Mouse (Mus musculus): ENCODE measurements at regions not wholly inside any gene's neighbourhood (a gene's known extent, or its start where the extent isn't known, plus 50 kb on each side); places are given as distances from the start of the nearest gene placed in this dataset.
A peak's percentile ranks its signal among the peaks of the same experiment; 100 is the strongest.

GRCm38 (mm10) chr8:82702044-82702443, 71.9 kb downstream of the Zfp330 start:
- DNase-seq (ENCODE audit: low spot score): no peak
- Histone ChIP-seq H3K9me3 (ENCODE audit: control insufficient read depth, low read length) (no peaks in the 10 kb centered on the region), H3K9ac (no peak overlapping the region), H3K27ac (no peak overlapping the region), H3K36me3 (replicated peaks; ENCODE audit: control insufficient read depth, insufficient read depth) (no peaks in the 10 kb centered on the region), H3K27me3 (ENCODE audit: control insufficient read depth, insufficient read depth, low read length) (no peaks in the 10 kb centered on the region), H3K4me2 (replicated peaks) (no peak overlapping the region), H3K4me1 (replicated peaks; ENCODE audit: control insufficient read depth, insufficient read depth, low read length) (no peaks in the 10 kb centered on the region), H3K4me3 (replicated peaks; ENCODE audit: low read length) (no peak overlapping the region)
- 48% methylated on average over 1 of the region's 1 CpGs for WGBS
- no peak for ATAC-seq (ENCODE audit: low FRiP score)

- Histone ChIP-seq H3K27ac (no peak overlapping the region), H3K4me2 (replicated peaks) (no peak overlapping the region), H3K36me3 (replicated peaks; ENCODE audit: control insufficient read depth, insufficient read depth) (no peaks in the 10 kb centered on the region), H3K4me3 (replicated peaks; ENCODE audit: low read length) (no peak overlapping the region), H3K9ac (no peak overlapping the region), H3K4me1 (replicated peaks; ENCODE audit: control insufficient read depth, insufficient read depth, low read length) (no peaks in the 10 kb centered on the region), H3K9me3 (ENCODE audit: control insufficient read depth, low read length) (no peaks in the 10 kb centered on the region), H3K27me3 (ENCODE audit: control insufficient read depth, insufficient read depth, low read length) (no peaks in the 10 kb centered on the region)
- 75% methylated on average over 1 of the region's 1 CpGs for WGBS
- DNase-seq (ENCODE audit: low spot score) (no peak), ATAC-seq (ENCODE audit: low FRiP score) (no peak)
These were observed 73.5 kb downstream of the Zfp330 start for GRCm38 (mm10) chr8:82700471-82700870.

DNA sequence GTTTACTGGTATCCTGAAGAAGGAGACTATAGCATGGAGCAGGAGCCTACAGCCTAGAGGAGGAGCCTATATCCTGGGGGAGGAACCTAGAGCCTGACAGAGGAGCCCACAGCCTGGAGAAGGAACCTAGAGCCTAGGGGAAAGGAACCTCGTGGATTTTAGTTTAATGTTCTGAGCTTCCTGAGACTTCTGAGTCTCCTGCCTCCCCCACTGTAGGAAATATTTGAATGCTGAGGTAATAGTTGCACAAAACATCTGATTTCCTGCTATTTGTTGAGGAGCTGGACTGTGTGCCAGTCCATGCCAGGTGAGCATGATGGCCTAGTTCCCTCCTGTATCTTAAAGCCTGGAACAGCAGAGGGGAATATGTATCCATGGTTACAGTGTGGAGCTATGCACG, 74.7 kb downstream of the Zfp330 start:
- whole genome bisulfite sequencing: 69% methylated on average over 2 of the region's 2 CpGs
- H3K36me3 ChIP-seq (replicated peaks; ENCODE audit: control insufficient read depth, insufficient read depth): no peaks in the 10 kb centered on the region
- no peaks in the 10 kb centered on the region for H3K4me1 ChIP-seq (replicated peaks; ENCODE audit: control insufficient read depth, insufficient read depth, low read length)
- H3K27ac ChIP-seq: no peak overlapping the region
- ATAC-seq (ENCODE audit: low FRiP score): no peak
- no peak overlapping the region for H3K9ac ChIP-seq
- H3K9me3 ChIP-seq (ENCODE audit: control insufficient read depth, low read length): no peaks in the 10 kb centered on the region
- no peak overlapping the region for H3K4me2 ChIP-seq (replicated peaks)
- DNase-seq (ENCODE audit: low spot score): no peak
- H3K4me3 ChIP-seq (replicated peaks; ENCODE audit: low read length): no peak overlapping the region
- H3K27me3 ChIP-seq (ENCODE audit: control insufficient read depth, insufficient read depth, low read length): no peaks in the 10 kb centered on the region

GRCm38 (mm10) chr8:82698071-82698470, 75.9 kb downstream of the Zfp330 start:
- H3K4me3 ChIP-seq (replicated peaks; ENCODE audit: low read length): no peak overlapping the region
- no peaks in the 10 kb centered on the region for H3K4me1 ChIP-seq (replicated peaks; ENCODE audit: control insufficient read depth, insufficient read depth, low read length)
- H3K9ac ChIP-seq: no peak overlapping the region
- no peak overlapping the region for H3K4me2 ChIP-seq (replicated peaks)
- WGBS: 62% methylated on average over 2 of the region's 2 CpGs
- no peaks in the 10 kb centered on the region for H3K27me3 ChIP-seq (ENCODE audit: control insufficient read depth, insufficient read depth, low read length)
- ATAC-seq (ENCODE audit: low FRiP score): no peak
- no peaks in the 10 kb centered on the region for H3K9me3 ChIP-seq (ENCODE audit: control insufficient read depth, low read length)
- H3K27ac ChIP-seq: no peak overlapping the region
- no peaks in the 10 kb centered on the region for H3K36me3 ChIP-seq (replicated peaks; ENCODE audit: control insufficient read depth, insufficient read depth)
- DNase-seq (ENCODE audit: low spot score): no peak

GRCm38 (mm10) chr8:82693086-82693485, 80.9 kb downstream of the Zfp330 start:
- Histone ChIP-seq H3K27ac (no peak overlapping the region), H3K9me3 (ENCODE audit: control insufficient read depth, low read length) (no peaks in the 10 kb centered on the region), H3K4me1 (replicated peaks; ENCODE audit: control insufficient read depth, insufficient read depth, low read length) (no peaks in the 10 kb centered on the region), H3K4me3 (replicated peaks; ENCODE audit: low read length) (no peak overlapping the region), H3K9ac (no peak overlapping the region), H3K4me2 (replicated peaks) (no peak overlapping the region), H3K27me3 (ENCODE audit: control insufficient read depth, insufficient read depth, low read length) (no peaks in the 10 kb centered on the region), H3K36me3 (replicated peaks; ENCODE audit: control insufficient read depth, insufficient read depth) (no peaks in the 10 kb centered on the region)
- WGBS: 83% methylated on average over 3 of the region's 3 CpGs
- DNase-seq (ENCODE audit: low spot score): no peak
- ATAC-seq (ENCODE audit: low FRiP score): 0 out of 2 replicates have a peak, but pooled peaks have one; percentile 31

- Histone ChIP-seq H3K27me3 (ENCODE audit: control insufficient read depth, insufficient read depth, low read length) (no peaks in the 10 kb centered on the region), H3K9ac (no peak overlapping the region), H3K4me3 (replicated peaks; ENCODE audit: low read length) (no peak overlapping the region), H3K27ac (no peak overlapping the region), H3K36me3 (replicated peaks; ENCODE audit: control insufficient read depth, insufficient read depth) (no peaks in the 10 kb centered on the region), H3K9me3 (ENCODE audit: control insufficient read depth, low read length) (no peaks in the 10 kb centered on the region), H3K4me2 (replicated peaks) (no peak overlapping the region), H3K4me1 (replicated peaks; ENCODE audit: control insufficient read depth, insufficient read depth, low read length) (no peaks in the 10 kb centered on the region)
- ATAC-seq (ENCODE audit: low FRiP score) (peak; percentile 79; the same call in 1 of the 2 replicates), DNase-seq (ENCODE audit: low spot score) (peak; percentile 58)
- WGBS: 53% methylated on average over 3 of the region's 3 CpGs
These were observed 84.6 kb downstream of the Zfp330 start for GRCm38 (mm10) chr8:82689322-82689721.

DNA sequence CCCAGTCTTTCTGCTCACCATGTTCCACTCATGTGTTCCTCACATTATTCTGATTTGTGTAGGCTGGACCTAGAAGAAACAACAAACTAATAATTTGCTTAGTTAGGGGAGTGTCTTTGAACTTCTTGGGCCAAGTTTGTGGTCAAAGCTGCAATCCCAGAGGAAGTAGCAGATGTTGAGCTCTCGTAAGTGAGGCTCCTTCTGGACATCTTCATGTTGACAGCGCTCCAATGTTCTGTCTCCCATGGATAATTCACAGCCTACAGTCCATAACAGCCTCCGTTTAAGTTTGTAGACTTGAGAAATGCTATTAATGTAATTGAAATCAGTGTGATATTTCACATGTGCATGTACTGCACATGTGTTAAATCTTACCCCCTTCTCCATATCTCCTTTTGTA, 88.0 kb downstream of the Zfp330 start:
- no peaks in the 10 kb centered on the region for H3K4me1 ChIP-seq (replicated peaks; ENCODE audit: control insufficient read depth, insufficient read depth, low read length)
- ATAC-seq (ENCODE audit: low FRiP score) (no peak), DNase-seq (ENCODE audit: low spot score) (no peak)
- no peak overlapping the region for H3K4me3 ChIP-seq (replicated peaks; ENCODE audit: low read length)
- H3K27ac ChIP-seq: no peak overlapping the region
- no peak overlapping the region for H3K9ac ChIP-seq
- 84% methylated on average over 3 of the region's 3 CpGs for WGBS
- H3K27me3 ChIP-seq (ENCODE audit: control insufficient read depth, insufficient read depth, low read length): no peaks in the 10 kb centered on the region
- no peaks in the 10 kb centered on the region for H3K36me3 ChIP-seq (replicated peaks; ENCODE audit: control insufficient read depth, insufficient read depth)
- H3K4me2 ChIP-seq (replicated peaks): no peak overlapping the region
- H3K9me3 ChIP-seq (ENCODE audit: control insufficient read depth, low read length): no peaks in the 10 kb centered on the region

DNA sequence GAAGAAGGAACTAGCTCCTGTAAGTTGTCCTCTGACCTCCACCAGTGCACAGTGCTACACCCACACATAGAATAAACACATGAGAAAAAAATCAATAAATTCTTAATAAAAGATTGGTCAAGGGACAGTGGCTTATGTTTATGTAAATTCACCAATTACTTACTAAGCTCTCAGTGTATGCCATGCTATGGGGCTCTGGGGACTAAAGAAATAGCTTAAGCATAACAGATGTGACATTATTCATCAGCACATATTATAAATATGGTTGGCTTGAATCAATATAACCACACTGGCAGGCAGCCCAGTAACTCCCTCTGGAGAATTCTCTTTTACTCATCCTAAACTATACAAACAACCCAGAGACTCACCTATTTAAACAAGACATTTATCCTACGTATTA, 95.2 kb downstream of the Zfp330 start:
- Histone ChIP-seq H3K27ac (no peak overlapping the region), H3K4me2 (replicated peaks) (no peak overlapping the region), H3K4me3 (replicated peaks; ENCODE audit: low read length) (no peak overlapping the region), H3K4me1 (replicated peaks; ENCODE audit: control insufficient read depth, insufficient read depth, low read length) (no peaks in the 10 kb centered on the region), H3K27me3 (ENCODE audit: control insufficient read depth, insufficient read depth, low read length) (no peaks in the 10 kb centered on the region), H3K36me3 (replicated peaks; ENCODE audit: control insufficient read depth, insufficient read depth) (no peaks in the 10 kb centered on the region), H3K9ac (no peak overlapping the region), H3K9me3 (ENCODE audit: control insufficient read depth, low read length) (no peaks in the 10 kb centered on the region)
- no peak for DNase-seq (ENCODE audit: low spot score)
- peak; percentile 24; the same call in 1 of the 2 replicates for ATAC-seq (ENCODE audit: low FRiP score)
- 53% methylated on average over 1 of the region's 1 CpGs for WGBS

- H3K27me3 ChIP-seq (ENCODE audit: control insufficient read depth, insufficient read depth, low read length): no peaks in the 10 kb centered on the region
- DNase-seq (ENCODE audit: low spot score) (no peak), ATAC-seq (ENCODE audit: low FRiP score) (no peak)
- H3K4me2 ChIP-seq (replicated peaks): no peak overlapping the region
- no peaks in the 10 kb centered on the region for H3K9me3 ChIP-seq (ENCODE audit: control insufficient read depth, low read length)
- H3K36me3 ChIP-seq (replicated peaks; ENCODE audit: control insufficient read depth, insufficient read depth): no peaks in the 10 kb centered on the region
- H3K27ac ChIP-seq: no peak overlapping the region
- 89% methylated on average over 3 of the region's 3 CpGs for WGBS
- no peak overlapping the region for H3K4me3 ChIP-seq (replicated peaks; ENCODE audit: low read length)
- H3K4me1 ChIP-seq (replicated peaks; ENCODE audit: control insufficient read depth, insufficient read depth, low read length): no peaks in the 10 kb centered on the region
- no peak overlapping the region for H3K9ac ChIP-seq
These were observed 96.2 kb downstream of the Zfp330 start for GRCm38 (mm10) chr8:82677781-82678180.

GRCm38 (mm10) chr8:82669241-82669640, 104.7 kb downstream of the Zfp330 start:
- ATAC-seq (ENCODE audit: low FRiP score): no peak
- H3K4me1 ChIP-seq (replicated peaks; ENCODE audit: control insufficient read depth, insufficient read depth, low read length): no peaks in the 10 kb centered on the region
- no peaks in the 10 kb centered on the region for H3K36me3 ChIP-seq (replicated peaks; ENCODE audit: control insufficient read depth, insufficient read depth)
- DNase-seq (ENCODE audit: low spot score): no peak
- no peaks in the 10 kb centered on the region for H3K9me3 ChIP-seq (ENCODE audit: control insufficient read depth, low read length)
- H3K9ac ChIP-seq: no peak overlapping the region
- H3K27ac ChIP-seq: no peak overlapping the region
- 97% methylated on average over 4 of the region's 4 CpGs for WGBS
- H3K4me2 ChIP-seq (replicated peaks): no peak overlapping the region
- no peaks in the 10 kb centered on the region for H3K27me3 ChIP-seq (ENCODE audit: control insufficient read depth, insufficient read depth, low read length)
- no peak overlapping the region for H3K4me3 ChIP-seq (replicated peaks; ENCODE audit: low read length)
